Mouse (Mus musculus): Measurements from ENCODE around the gene Itpr2. TPM values are rescaled to one million over a fixed set of nuclear protein-coding genes. Genes with fewer than 3 reads are reported as not detected.

Itpr2 gene
- polyA plus RNA-seq, 1 experiment: 2.6 TPM

- Histone ChIP-seq H3ac (ENCODE audit: control insufficient read depth, insufficient read length, low read depth) (no peak overlapping the region), H3K79me2 (ENCODE audit: control insufficient read depth, insufficient read depth) (no peaks in the 10 kb centered on the region), H3K79me3 (ENCODE audit: low read depth) (no peaks in the 10 kb centered on the region), H3K4me3 (ENCODE audit: insufficient read depth, poor library complexity, severe bottlenecking) (no peak overlapping the region), H3K36me3 (ENCODE audit: control insufficient read depth, insufficient read depth) (no peaks in the 10 kb centered on the region), H3K27me3 (ENCODE audit: control insufficient read depth, insufficient read depth, insufficient read length) (no peaks in the 10 kb centered on the region)
- TF ChIP-seq MAX (IDR thresholded peaks at IDR 0.05) (no peak), CEBPB (IDR thresholded peaks at IDR 0.05; ENCODE audit: low read depth) (no peak), USF1 (IDR thresholded peaks at IDR 0.05; ENCODE audit: low read depth) (no peak), FOSL1 (IDR thresholded peaks at IDR 0.05; ENCODE audit: insufficient read depth, low read length, poor library complexity, severe bottlenecking) (no peak), MYOG (IDR thresholded peaks at IDR 0.05; ENCODE audit: control insufficient read depth, extremely low read depth, insufficient read length) (no peak), MYOD1 (IDR thresholded peaks at IDR 0.05; ENCODE audit: control insufficient read depth, insufficient read length, low read depth) (no peak), CTCF (IDR thresholded peaks at IDR 0.05; ENCODE audit: control insufficient read depth, insufficient read depth, insufficient read length) (no peak)
These were observed 22.9 kb downstream of the Itpr2 start for GRCm38 (mm10) chr6:146478888-146479683.

GRCm38 (mm10) chr6:146476865-146477264 is 25.2 kb downstream of the Itpr2 start:
- H3K79me2 ChIP-seq (ENCODE audit: control insufficient read depth, insufficient read depth): no peaks in the 10 kb centered on the region
- no peak for TF ChIP-seq FOSL1 (IDR thresholded peaks at IDR 0.05; ENCODE audit: insufficient read depth, low read length, poor library complexity, severe bottlenecking)
- no peak for TF ChIP-seq USF1 (IDR thresholded peaks at IDR 0.05; ENCODE audit: low read depth)
- TF ChIP-seq CTCF (IDR thresholded peaks at IDR 0.05; ENCODE audit: control insufficient read depth, insufficient read depth, insufficient read length): no peak
- no peak for TF ChIP-seq CEBPB (IDR thresholded peaks at IDR 0.05; ENCODE audit: low read depth)
- no peak for TF ChIP-seq MYOG (IDR thresholded peaks at IDR 0.05; ENCODE audit: control insufficient read depth, extremely low read depth, insufficient read length)
- no peak for TF ChIP-seq MAX (IDR thresholded peaks at IDR 0.05)
- no peak for TF ChIP-seq MYOD1 (IDR thresholded peaks at IDR 0.05; ENCODE audit: control insufficient read depth, insufficient read length, low read depth)
- H3K36me3 ChIP-seq (ENCODE audit: control insufficient read depth, insufficient read depth): no peaks in the 10 kb centered on the region
- H3ac ChIP-seq (ENCODE audit: control insufficient read depth, insufficient read length, low read depth): no peak overlapping the region
- no peak overlapping the region for H3K4me3 ChIP-seq (ENCODE audit: insufficient read depth, poor library complexity, severe bottlenecking)
- no peaks in the 10 kb centered on the region for H3K79me3 ChIP-seq (ENCODE audit: low read depth)
- H3K27me3 ChIP-seq (ENCODE audit: control insufficient read depth, insufficient read depth, insufficient read length): no peaks in the 10 kb centered on the region

DNA sequence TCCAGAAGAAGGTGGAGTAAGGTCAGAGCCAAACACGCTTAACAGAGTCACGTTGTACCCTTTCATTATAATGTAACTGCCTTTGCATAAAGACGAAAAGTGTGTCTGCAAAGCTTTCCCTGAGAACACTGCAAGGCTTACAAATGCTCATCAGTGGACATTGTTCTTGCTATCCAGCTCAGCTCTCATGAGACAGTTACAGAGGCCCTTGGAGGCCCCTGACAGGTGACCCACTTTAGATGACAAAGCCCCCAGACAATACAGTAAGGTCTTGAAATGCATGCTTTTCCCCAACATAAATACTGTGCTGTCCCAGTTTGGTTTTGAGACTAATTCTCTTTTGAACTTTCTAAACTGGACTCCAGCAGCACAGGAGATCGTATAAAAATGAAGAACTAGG is 27.9 kb downstream of the Itpr2 start:
- no peaks in the 10 kb centered on the region for H3K79me3 ChIP-seq (ENCODE audit: low read depth)
- no peak overlapping the region for H3ac ChIP-seq (ENCODE audit: control insufficient read depth, insufficient read length, low read depth)
- TF ChIP-seq CTCF (IDR thresholded peaks at IDR 0.05; ENCODE audit: control insufficient read depth, insufficient read depth, insufficient read length) (no peak), MYOD1 (IDR thresholded peaks at IDR 0.05; ENCODE audit: control insufficient read depth, insufficient read length, low read depth) (no peak), MYOG (IDR thresholded peaks at IDR 0.05; ENCODE audit: control insufficient read depth, extremely low read depth, insufficient read length) (no peak), FOSL1 (IDR thresholded peaks at IDR 0.05; ENCODE audit: insufficient read depth, low read length, poor library complexity, severe bottlenecking) (no peak), CEBPB (IDR thresholded peaks at IDR 0.05; ENCODE audit: low read depth) (no peak), MAX (IDR thresholded peaks at IDR 0.05) (no peak), USF1 (IDR thresholded peaks at IDR 0.05; ENCODE audit: low read depth) (no peak)
- no peaks in the 10 kb centered on the region for H3K27me3 ChIP-seq (ENCODE audit: control insufficient read depth, insufficient read depth, insufficient read length)
- H3K79me2 ChIP-seq (ENCODE audit: control insufficient read depth, insufficient read depth): no peaks in the 10 kb centered on the region
- no peak overlapping the region for H3K4me3 ChIP-seq (ENCODE audit: insufficient read depth, poor library complexity, severe bottlenecking)
- no peaks in the 10 kb centered on the region for H3K36me3 ChIP-seq (ENCODE audit: control insufficient read depth, insufficient read depth)

- H3K36me3 ChIP-seq (ENCODE audit: control insufficient read depth, insufficient read depth): no peaks in the 10 kb centered on the region
- no peak overlapping the region for H3K4me3 ChIP-seq (ENCODE audit: insufficient read depth, poor library complexity, severe bottlenecking)
- H3ac ChIP-seq (ENCODE audit: control insufficient read depth, insufficient read length, low read depth): no peak overlapping the region
- TF ChIP-seq MAX (IDR thresholded peaks at IDR 0.05): peak; percentile 32
- no peak for TF ChIP-seq CTCF (IDR thresholded peaks at IDR 0.05; ENCODE audit: control insufficient read depth, insufficient read depth, insufficient read length)
- no peaks in the 10 kb centered on the region for H3K27me3 ChIP-seq (ENCODE audit: control insufficient read depth, insufficient read depth, insufficient read length)
- no peaks in the 10 kb centered on the region for H3K79me3 ChIP-seq (ENCODE audit: low read depth)
- H3K79me2 ChIP-seq (ENCODE audit: control insufficient read depth, insufficient read depth): no peaks in the 10 kb centered on the region
These were observed 28.6 kb downstream of the Itpr2 start for GRCm38 (mm10) chr6:146473216-146473955.

DNA sequence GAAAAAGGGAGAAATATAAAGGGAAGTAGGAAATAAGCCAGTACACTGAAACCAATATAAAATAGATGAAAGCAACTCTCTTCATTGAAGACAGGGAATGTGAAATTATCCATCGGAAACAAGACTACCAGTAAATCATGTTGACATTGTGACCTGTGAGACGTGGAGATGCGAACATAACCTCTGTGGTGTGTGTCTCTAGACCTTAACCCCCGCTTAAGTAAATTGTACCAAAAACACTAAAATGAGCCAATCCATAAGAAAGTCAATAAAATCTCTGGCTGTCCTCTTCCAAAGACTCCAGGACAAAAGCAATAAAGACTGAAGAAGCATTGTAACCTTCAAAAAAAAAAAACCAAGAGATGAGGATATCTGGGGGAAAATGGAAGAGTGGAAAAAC is 31.6 kb downstream of the Itpr2 start:
- H3K4me3 ChIP-seq (ENCODE audit: insufficient read depth, poor library complexity, severe bottlenecking): no peak overlapping the region
- H3K79me2 ChIP-seq (ENCODE audit: control insufficient read depth, insufficient read depth): no peaks in the 10 kb centered on the region
- no peak overlapping the region for H3ac ChIP-seq (ENCODE audit: control insufficient read depth, insufficient read length, low read depth)
- H3K79me3 ChIP-seq (ENCODE audit: low read depth): no peaks in the 10 kb centered on the region
- no peaks in the 10 kb centered on the region for H3K27me3 ChIP-seq (ENCODE audit: control insufficient read depth, insufficient read depth, insufficient read length)
- peaks cover 5% of the 10 kb centered on the region for H3K36me3 ChIP-seq (ENCODE audit: control insufficient read depth, insufficient read depth)
- TF ChIP-seq CEBPB (IDR thresholded peaks at IDR 0.05; ENCODE audit: low read depth) (no peak), CTCF (IDR thresholded peaks at IDR 0.05; ENCODE audit: control insufficient read depth, insufficient read depth, insufficient read length) (no peak), FOSL1 (IDR thresholded peaks at IDR 0.05; ENCODE audit: insufficient read depth, low read length, poor library complexity, severe bottlenecking) (no peak), USF1 (IDR thresholded peaks at IDR 0.05; ENCODE audit: low read depth) (no peak), MYOD1 (IDR thresholded peaks at IDR 0.05; ENCODE audit: control insufficient read depth, insufficient read length, low read depth) (no peak), MAX (IDR thresholded peaks at IDR 0.05) (no peak), MYOG (IDR thresholded peaks at IDR 0.05; ENCODE audit: control insufficient read depth, extremely low read depth, insufficient read length) (no peak)

Measured in C2C12 (cell line).